ENCODE assay signal across 8 mouse cellular contexts in genomic region chr2:165417291-165417690, GRCm38 (mm10). TPM values are rescaled to one million over a fixed set of nuclear protein-coding genes. Genes with fewer than 3 reads are reported as not detected.
DNase-seq lines count a peak whose midpoint lies in the region; ATAC-seq and TF ChIP-seq lines count a peak whose summit lies in the region.
"Had no signal": no experiment of that assay in that cellular context is flagged by ENCODE, and none has a peak within 500 bp of the region (broad histone marks: within the 10 kb centered on the region; RNA-seq: fewer than 3 reads in every experiment).

No protein-coding gene starts in this region.

- 24% methylated on average over 7 of the region's 7 CpGs for WGBS in forebrain, embryonic 14.5 days
- 26% methylated on average over 7 of the region's 7 CpGs for WGBS in liver, adult 2 months

- H3K9me3 ChIP-seq in forebrain, embryonic 14.5 days (replicated peaks; ENCODE audit: control insufficient read depth, low read length) = no peaks in the 10 kb centered on the region

- no peak for TF ChIP-seq CTCF in liver, adult 2 months (IDR thresholded peaks at IDR 0.05; ENCODE audit: low read depth, low read length)

- peak overlapping the region; percentile 59 for H3K27ac ChIP-seq in forebrain, embryonic 14.5 days (ENCODE audit: low read depth, low read length)
- H3K27ac ChIP-seq in liver, adult 2 months (replicated peaks; ENCODE audit: insufficient read depth, low read depth, low read length) = no peak overlapping the region
- H3K27ac ChIP-seq: macrophage had no signal

- H3K4me1 ChIP-seq in forebrain, embryonic 14.5 days (ENCODE audit: control insufficient read depth, insufficient read depth, low read length) = peaks cover 15% of the 10 kb centered on the region
- H3K4me1 ChIP-seq in liver, adult 2 months (ENCODE audit: control insufficient read depth, insufficient read depth, low read length) = peaks cover 2% of the 10 kb centered on the region; the same call in 1 of the 2 replicates

- no peak overlapping the region for H3K9ac ChIP-seq in forebrain, embryonic 14.5 days (ENCODE audit: low read length)
- no peak overlapping the region for H3K9ac ChIP-seq in liver, adult 2 months (ENCODE audit: low read depth, low read length)

- H3K79me2 ChIP-seq in liver, adult 2 months (ENCODE audit: control insufficient read depth, insufficient read depth, low read length) = no peaks in the 10 kb centered on the region

- peak; percentile 66 for DNase-seq in Muller cell, postnatal 12 days (ENCODE audit: inconsistent ontology term)
- DNase-seq in adrenal gland, postnatal 25 days = peak; percentile 40
- DNase-seq in forebrain, embryonic 14.5 days (ENCODE audit: low spot score) = peak; percentile 76
- peak; percentile 69 for DNase-seq in kidney, postnatal 14 days
- peak; percentile 70 for DNase-seq in liver, adult 2 months (ENCODE audit: extremely low read depth, low read depth, low spot score)
- DNase-seq in right cerebral cortex, postnatal 14 days = peak; percentile 69
- DNase-seq in natural killer cell, adult 2 months (ENCODE audit: low spot score in 2 of 2) = no peak

- no peak overlapping the region for H3K4me3 ChIP-seq in forebrain, embryonic 14.5 days (ENCODE audit: low read depth, low read length)
- H3K4me3 ChIP-seq in liver, adult 2 months (ENCODE audit: insufficient read depth, low read depth, low read length) = no peak overlapping the region

- H3K4me2 ChIP-seq in forebrain, embryonic 14.5 days (ENCODE audit: low read length) = no peak overlapping the region

- no peaks in the 10 kb centered on the region for H3K27me3 ChIP-seq in forebrain, embryonic 14.5 days (replicated peaks; ENCODE audit: control insufficient read depth, insufficient read depth, low read length)
- no peaks in the 10 kb centered on the region for H3K27me3 ChIP-seq in liver, adult 2 months (ENCODE audit: control insufficient read depth, insufficient read depth, low read length)

- H3K36me3 ChIP-seq in forebrain, embryonic 14.5 days (ENCODE audit: control insufficient read depth, insufficient read depth, low read length) = no peaks in the 10 kb centered on the region
- no peaks in the 10 kb centered on the region for H3K36me3 ChIP-seq in liver, adult 2 months (ENCODE audit: control insufficient read depth, insufficient read depth, low read length)

- peak; percentile 57 for ATAC-seq in forebrain, embryonic 14.5 days

- no peak for TF ChIP-seq POLR2A in liver, adult 2 months (IDR thresholded peaks at IDR 0.05; ENCODE audit: extremely low read depth, insufficient read depth, low read length)

RNA-seq across cellular contexts. Expression of gene Ocstamp, which starts 17.1 kb away (rescaled TPM):
- total RNA-seq in adrenal gland, postnatal 25 days (2021) = 0.15 TPM in 1 of 2 replicates, not detected in the other
- not detected in 2 replicates for polyA plus RNA-seq in forebrain, embryonic 14.5 days (2014; fragmentation: Nextera tagmentation; extraction: Ambion mirVana)
- 0.07 and 0.28 TPM in 2 replicates for total RNA-seq in liver, adult 2 months (2014; rRNA removed)
- polyA plus RNA-seq in liver, adult 2 months (2012; rRNA removed) = 0.81 and 0.83 TPM in 2 replicates
- polyA plus RNA-seq: macrophage had no signal

RNA-seq across cellular contexts. Expression of gene Zfp334, which starts 29.2 kb away (rescaled TPM):
- 5.3 and 6.3 TPM in 2 replicates for total RNA-seq in adrenal gland, postnatal 25 days (2021)
- polyA plus RNA-seq in forebrain, embryonic 14.5 days (2014; fragmentation: Nextera tagmentation; extraction: Ambion mirVana) = 13.6 and 13.9 TPM in 2 replicates
- total RNA-seq in liver, adult 2 months (2014; rRNA removed) = 0.65 and 0.74 TPM in 2 replicates
- 0.46 and 0.50 TPM in 2 replicates for polyA plus RNA-seq in liver, adult 2 months (2012; rRNA removed)

RNA-seq across cellular contexts. Expression of gene Zfp663, which starts 48.8 kb away (rescaled TPM):
- total RNA-seq in adrenal gland, postnatal 25 days (2021) = not detected in 2 replicates
- polyA plus RNA-seq in forebrain, embryonic 14.5 days (2014; fragmentation: Nextera tagmentation; extraction: Ambion mirVana) = 8.1 and 9.1 TPM in 2 replicates
- not detected in 2 replicates for total RNA-seq in liver, adult 2 months (2014; rRNA removed)
- polyA plus RNA-seq in liver, adult 2 months (2012; rRNA removed) = not detected in 2 replicates
- polyA plus RNA-seq: macrophage had no signal

RNA-seq across cellular contexts. Expression of gene Slc13a3, which starts 55.7 kb away (rescaled TPM):
- total RNA-seq in adrenal gland, postnatal 25 days (2021) = 0.58 and 1.5 TPM in 2 replicates
- polyA plus RNA-seq in forebrain, embryonic 14.5 days (2014; fragmentation: Nextera tagmentation; extraction: Ambion mirVana) = 5.8 and 8.6 TPM in 2 replicates
- total RNA-seq in liver, adult 2 months (2014; rRNA removed) = 8.2 and 8.3 TPM in 2 replicates
- 16.1 and 28.1 TPM in 2 replicates for polyA plus RNA-seq in liver, adult 2 months (2012; rRNA removed)

Comparison
In these comparisons a context has a peak if more than half of its experiments do, and no peak if none do; other contexts are left out.
1. DNase-seq: peak in Muller cell, postnatal 12 days (single experiment), adrenal gland, postnatal 25 days (single experiment), forebrain, embryonic 14.5 days (single experiment), kidney, postnatal 14 days (single experiment), liver, adult 2 months (single experiment) and right cerebral cortex, postnatal 14 days (single experiment); none in natural killer cell, adult 2 months (0 of 2).